Mouse (Mus musculus) neural tube, embryonic 12.5 days (tissue): Measurements from ENCODE around the gene Adssl1. TPM values are rescaled to one million over a fixed set of nuclear protein-coding genes. Genes with fewer than 3 reads are reported as not detected.
A peak's percentile ranks its signal among the peaks of the same experiment; 100 is the strongest.

Experiments
- ATAC-seq: fragments of 200-750 bp; cut with Nextera tagmentation; 2 replicates; pipeline ENCODE4 v1.8.0; 2017; ENCODE audit warnings: low read depth, mild to moderate bottlenecking, moderate TSS enrichment, moderate library complexity; ENCODE audit not compliant: low FRiP score
- H3K27ac ChIP-seq: fragments of 300-500 bp; sonication (generic); 2 replicates; pipeline ENCODE4 v1.5.1; 2016
- H3K27me3 ChIP-seq: fragments of 300-500 bp; sonication (generic); replicated peaks from 2 replicates; pipeline ENCODE4 v1.6.1; 2016; ENCODE audit warnings: mild to moderate bottlenecking
- H3K36me3 ChIP-seq: fragments of 300-500 bp; sonication (generic); 2 replicates; pipeline ENCODE4 v1.6.1; 2016; ENCODE audit warnings: mild to moderate bottlenecking
- H3K4me1 ChIP-seq: fragments of 300-500 bp; sonication (generic); 2 replicates; pipeline ENCODE4 v1.6.1; 2016
- H3K4me2 ChIP-seq: fragments of 300-500 bp; sonication (generic); replicated peaks from 2 replicates; pipeline ENCODE4 v1.6.1; 2016; ENCODE audit warnings: mild to moderate bottlenecking
- H3K4me3 ChIP-seq: fragments of 300-500 bp; sonication (generic); 2 replicates; pipeline ENCODE4 v1.5.1; 2016
- H3K9ac ChIP-seq: fragments of 300-500 bp; sonication (generic); 2 replicates; pipeline ENCODE4 v1.6.1; 2016; ENCODE audit warnings: mild to moderate bottlenecking
- H3K9me3 ChIP-seq: fragments of 300-500 bp; sonication (generic); 2 replicates; pipeline ENCODE4 v1.6.1; 2016; ENCODE audit warnings: mild to moderate bottlenecking
- WGBS: fragments of 180-500 bp; shearing (Covaris S2); methylation state at CpG from one replicate; pipeline ENCODE4 v1.1.7; 2016; 5-methylcytosine and 5-hydroxymethylcytosine counted together
- polyA plus RNA-seq: library from polyadenylated mRNA; unstranded; fragments of >200 nt; fragmentation: Nextera tagmentation; extraction: Ambion mirVana; gene quantifications from 2 replicates; pipeline ENCODE4 v1.2.1, GENCODE M21; 2016

The Adssl1 gene
- polyA plus RNA-seq, 1 experiment from 2014 or later = 3.7 TPM

DNA sequence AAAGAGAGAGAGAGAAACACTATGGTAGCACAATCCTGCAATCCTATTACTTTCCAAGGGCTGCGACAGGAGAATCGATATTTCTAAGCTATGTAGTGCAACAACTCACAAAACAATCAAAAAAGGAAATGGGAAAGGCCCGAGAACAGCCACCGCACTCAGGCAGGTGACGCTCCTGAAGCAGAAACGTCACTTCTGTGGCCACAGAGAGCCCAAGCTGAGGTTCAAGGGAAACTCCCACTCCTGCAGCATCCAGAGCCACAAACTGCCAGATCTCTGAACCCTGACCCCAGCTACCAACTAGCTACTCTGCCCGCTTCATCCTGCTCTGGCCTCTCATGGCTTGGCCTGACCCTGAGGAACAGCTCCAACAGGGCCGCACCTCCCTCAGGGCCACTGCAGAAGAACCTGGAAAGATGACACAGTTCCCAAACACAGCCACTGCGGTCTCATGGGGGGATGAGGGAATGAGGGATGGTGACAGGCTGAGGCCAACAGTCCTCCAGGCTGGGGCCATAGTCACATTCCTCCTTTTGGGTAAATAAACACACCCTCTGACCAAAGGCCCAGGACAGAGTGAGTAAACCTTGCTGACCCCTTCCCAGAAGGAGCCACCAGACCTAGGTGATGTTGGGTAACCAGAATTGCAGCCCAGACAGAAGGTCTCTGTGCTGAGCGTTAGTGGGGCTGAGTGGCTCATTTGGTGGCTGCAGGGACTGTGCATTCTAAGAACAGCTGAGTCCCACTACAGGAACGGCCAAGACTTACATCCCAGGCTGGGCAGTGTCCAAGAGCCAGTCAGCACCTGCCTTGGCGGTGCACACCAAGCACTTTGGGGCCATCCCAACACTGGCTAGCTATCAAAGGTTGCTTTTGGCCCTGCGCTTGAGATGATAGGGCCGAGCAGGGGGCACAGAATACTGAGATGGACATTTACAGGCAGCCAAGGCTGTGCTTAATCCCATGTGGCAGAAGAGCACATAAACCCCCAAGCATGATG, 32.4 kb upstream of the Adssl1 start:
- Histone ChIP-seq H3K9me3 (no peaks in the 10 kb centered on the region), H3K27ac (no peak overlapping the region), H3K27me3 (peaks cover 37% of the 10 kb centered on the region), H3K4me2 (peak overlapping the region; percentile 95), H3K4me1 (peaks cover 17% of the 10 kb centered on the region), H3K4me3 (no peak overlapping the region), H3K9ac (no peak overlapping the region), H3K36me3 (no peaks in the 10 kb centered on the region)
- no peak for ATAC-seq
- WGBS = 77% methylated on average over 14 of the region's 14 CpGs

DNA sequence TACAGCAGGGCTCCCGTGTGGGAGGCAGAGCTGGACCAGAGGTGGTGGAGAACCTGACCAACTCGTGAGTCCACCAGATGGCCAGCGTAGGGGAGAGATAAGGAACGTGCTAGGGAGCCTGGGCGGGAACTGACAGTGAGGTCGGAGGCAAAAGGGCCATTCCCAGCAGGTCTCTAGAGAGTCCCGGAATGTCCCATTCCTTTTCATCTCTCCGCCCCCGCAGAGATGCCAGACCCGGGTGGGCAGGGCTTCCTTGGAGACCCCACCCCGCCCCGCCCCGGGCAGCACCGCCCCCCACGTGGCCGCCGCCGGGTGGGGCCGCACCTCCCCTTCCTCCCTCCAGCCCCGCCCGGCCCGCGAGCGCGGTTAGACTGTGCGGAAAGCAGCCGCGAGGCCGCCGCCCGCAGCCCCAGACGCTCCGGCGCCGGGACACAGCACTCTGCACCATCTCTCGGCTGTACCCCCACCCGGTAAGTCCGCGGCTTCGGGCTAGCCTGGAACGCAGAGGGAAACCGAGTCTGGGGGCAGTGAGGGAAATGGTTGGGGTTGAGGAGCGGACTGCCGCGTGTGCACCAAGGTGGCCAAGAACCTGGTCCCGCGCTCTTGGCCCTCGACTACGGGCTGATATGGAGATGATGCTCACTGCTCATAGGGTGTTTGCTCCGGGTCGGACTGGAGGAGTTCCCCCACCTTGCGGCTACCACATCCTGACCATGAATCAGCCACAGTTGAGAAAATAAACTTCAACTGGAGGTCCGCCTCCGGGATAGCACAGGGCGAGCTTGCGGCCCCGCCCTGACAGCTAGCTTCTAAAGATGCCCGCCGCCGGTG, 31.2 kb upstream of the Adssl1 start, which contains the start of gene Inf2:
Gene Inf2, plus strand, starts transcription at position 359 of the 831 bp plus-strand sequence.
- H3K27ac ChIP-seq = no peak within 1 kb of the TSS
- peak; percentile 77 for ATAC-seq
- peaks cover 37% of the 10 kb centered on the region for H3K27me3 ChIP-seq
- H3K4me2 ChIP-seq = peak within 1 kb of the TSS; percentile 95
- H3K4me1 ChIP-seq = peaks cover 17% of the 10 kb centered on the region
- no peaks in the 10 kb centered on the region for H3K36me3 ChIP-seq
- H3K9ac ChIP-seq = peak within 1 kb of the TSS; percentile 61
- peak within 1 kb of the TSS; percentile 50 for H3K4me3 ChIP-seq
- WGBS = under 1% methylated on average over 59 of the region's 60 CpGs
- no peaks in the 10 kb centered on the region for H3K9me3 ChIP-seq

DNA sequence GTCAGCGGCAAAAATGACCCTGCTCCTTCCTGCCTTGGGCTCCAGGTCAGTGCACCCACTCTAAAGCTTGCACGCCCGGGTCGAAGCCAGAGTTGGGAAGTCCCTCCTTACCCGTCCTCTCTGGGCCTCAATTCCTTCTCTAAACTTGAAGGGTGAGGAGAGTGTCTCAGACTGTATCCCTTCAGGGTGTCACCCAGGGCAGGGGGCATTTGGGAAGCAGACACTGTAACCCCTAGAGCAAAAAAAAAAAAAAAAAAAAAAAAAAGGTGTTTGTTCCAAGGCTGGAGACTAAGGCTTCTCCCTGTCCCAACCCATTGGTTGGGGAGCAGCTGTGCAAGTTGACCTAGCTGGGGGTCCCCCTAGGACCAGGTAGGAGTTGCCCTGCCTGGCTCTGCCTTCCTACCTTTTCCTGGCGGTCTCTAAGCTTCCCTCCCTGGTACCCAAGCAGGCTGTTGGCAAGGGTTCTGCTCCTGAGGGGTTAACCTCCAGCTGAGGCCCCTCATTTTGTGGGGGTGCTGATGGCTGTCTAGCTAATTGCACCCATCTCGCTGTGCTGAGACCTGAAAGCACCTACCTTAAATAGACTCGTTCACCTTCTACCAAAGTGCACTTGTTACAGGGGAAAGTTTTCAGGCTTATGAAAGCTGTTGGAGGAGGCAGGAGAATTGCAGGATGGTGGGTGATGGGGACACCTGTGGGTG, 30.2 kb upstream of the Adssl1 start:
- WGBS = 61% methylated on average over 8 of the region's 8 CpGs
- peak overlapping the region; percentile 95 for H3K4me2 ChIP-seq
- H3K27ac ChIP-seq = no peak overlapping the region
- H3K9me3 ChIP-seq = no peaks in the 10 kb centered on the region
- 0 out of 2 replicates have a peak overlapping the region, but pooled peaks have one; percentile 50 for H3K4me3 ChIP-seq
- no peaks in the 10 kb centered on the region for H3K36me3 ChIP-seq
- no peak for ATAC-seq
- peaks cover 18% of the 10 kb centered on the region for H3K4me1 ChIP-seq
- H3K27me3 ChIP-seq = peaks cover 37% of the 10 kb centered on the region
- H3K9ac ChIP-seq = no peak overlapping the region

DNA sequence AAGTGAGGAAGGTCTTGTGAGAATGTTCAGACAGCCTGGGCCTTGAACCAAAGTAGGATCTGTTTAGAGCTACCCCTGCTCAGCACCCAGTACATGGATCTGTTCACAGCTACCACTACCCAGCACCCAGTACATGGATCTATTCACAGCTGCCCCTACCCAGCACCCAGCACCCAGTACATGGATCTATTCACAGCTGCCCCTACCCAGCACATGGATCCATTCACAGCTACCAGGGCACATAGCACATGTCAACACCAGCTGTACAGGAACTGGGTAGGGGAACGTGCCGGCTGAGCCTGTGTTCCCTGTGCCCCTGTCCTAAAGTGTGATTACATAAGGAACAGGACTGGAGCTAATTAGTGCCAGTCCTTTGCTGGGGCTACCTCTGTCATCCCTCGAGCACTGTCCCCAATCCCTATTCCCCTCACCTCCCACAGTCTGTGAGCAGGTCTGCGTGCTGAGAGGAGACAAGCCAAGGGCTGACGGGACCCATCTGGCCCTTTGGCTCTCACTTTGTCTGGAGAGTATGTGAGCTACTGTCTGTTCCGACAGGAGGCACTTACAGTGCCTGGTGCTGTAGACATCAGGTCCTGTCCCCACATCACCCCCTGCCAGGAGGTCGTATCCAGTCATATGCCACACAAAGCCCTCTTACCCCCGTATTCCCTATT, 29.1 kb upstream of the Adssl1 start:
- peaks cover 37% of the 10 kb centered on the region for H3K27me3 ChIP-seq
- no peak overlapping the region for H3K9ac ChIP-seq
- peaks cover 24% of the 10 kb centered on the region for H3K4me1 ChIP-seq
- H3K36me3 ChIP-seq = no peaks in the 10 kb centered on the region
- H3K27ac ChIP-seq = no peak overlapping the region
- no peaks in the 10 kb centered on the region for H3K9me3 ChIP-seq
- ATAC-seq = no peak
- no peak overlapping the region for H3K4me3 ChIP-seq
- no peak overlapping the region for H3K4me2 ChIP-seq
- 71% methylated on average over 8 of the region's 8 CpGs for WGBS

DNA sequence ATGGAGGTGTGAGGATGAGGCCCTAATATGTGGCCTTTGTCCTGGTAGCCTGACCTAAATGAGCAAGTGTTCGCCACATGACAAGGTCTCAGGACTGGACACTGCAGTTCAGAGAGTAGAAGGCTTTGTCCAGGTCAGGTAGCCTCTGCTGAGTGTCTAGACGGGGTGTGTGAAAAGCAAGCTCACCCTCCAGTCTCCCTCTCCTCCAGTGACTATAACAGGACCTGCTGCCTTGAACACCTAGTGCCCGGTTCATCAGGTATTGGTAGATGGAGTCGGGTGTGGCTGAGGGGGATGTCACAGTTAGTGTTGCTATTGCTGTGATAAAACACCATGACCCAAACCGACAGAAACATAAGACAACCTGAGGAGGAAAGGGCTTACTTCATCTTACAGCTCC, 28.6 kb upstream of the Adssl1 start:
- Histone ChIP-seq H3K4me3 (no peak overlapping the region), H3K9me3 (no peaks in the 10 kb centered on the region), H3K27ac (no peak overlapping the region), H3K4me1 (peaks cover 24% of the 10 kb centered on the region), H3K9ac (no peak overlapping the region), H3K27me3 (peaks cover 37% of the 10 kb centered on the region), H3K4me2 (no peak overlapping the region), H3K36me3 (no peaks in the 10 kb centered on the region)
- ATAC-seq = no peak
- WGBS = 93% methylated on average over 5 of the region's 5 CpGs

DNA sequence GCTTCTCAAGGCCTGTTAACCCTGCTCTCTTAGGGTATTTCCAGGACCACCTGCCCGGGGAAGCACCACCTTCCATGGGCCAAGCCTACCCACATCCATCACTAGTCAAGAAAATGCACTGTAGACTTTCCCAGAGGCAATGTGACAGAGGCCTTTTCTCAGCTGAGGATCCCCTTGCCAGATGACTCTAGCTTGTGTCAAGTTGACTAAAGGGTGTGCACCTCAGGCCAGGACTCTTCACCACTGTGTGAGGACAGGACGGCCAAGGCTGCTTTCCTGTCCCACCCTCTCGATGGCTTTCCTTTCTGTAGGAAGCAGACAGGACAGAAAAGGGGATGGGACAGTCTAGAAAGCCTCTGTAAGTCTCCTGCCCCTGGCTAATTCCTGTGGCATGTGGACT, 28.1 kb upstream of the Adssl1 start:
- Histone ChIP-seq H3K27ac (no peak overlapping the region), H3K9me3 (no peaks in the 10 kb centered on the region), H3K36me3 (no peaks in the 10 kb centered on the region), H3K4me1 (peaks cover 24% of the 10 kb centered on the region), H3K4me3 (no peak overlapping the region), H3K4me2 (no peak overlapping the region), H3K9ac (no peak overlapping the region), H3K27me3 (peaks cover 37% of the 10 kb centered on the region)
- WGBS = 77% methylated on average over 3 of the region's 3 CpGs
- no peak for ATAC-seq

DNA sequence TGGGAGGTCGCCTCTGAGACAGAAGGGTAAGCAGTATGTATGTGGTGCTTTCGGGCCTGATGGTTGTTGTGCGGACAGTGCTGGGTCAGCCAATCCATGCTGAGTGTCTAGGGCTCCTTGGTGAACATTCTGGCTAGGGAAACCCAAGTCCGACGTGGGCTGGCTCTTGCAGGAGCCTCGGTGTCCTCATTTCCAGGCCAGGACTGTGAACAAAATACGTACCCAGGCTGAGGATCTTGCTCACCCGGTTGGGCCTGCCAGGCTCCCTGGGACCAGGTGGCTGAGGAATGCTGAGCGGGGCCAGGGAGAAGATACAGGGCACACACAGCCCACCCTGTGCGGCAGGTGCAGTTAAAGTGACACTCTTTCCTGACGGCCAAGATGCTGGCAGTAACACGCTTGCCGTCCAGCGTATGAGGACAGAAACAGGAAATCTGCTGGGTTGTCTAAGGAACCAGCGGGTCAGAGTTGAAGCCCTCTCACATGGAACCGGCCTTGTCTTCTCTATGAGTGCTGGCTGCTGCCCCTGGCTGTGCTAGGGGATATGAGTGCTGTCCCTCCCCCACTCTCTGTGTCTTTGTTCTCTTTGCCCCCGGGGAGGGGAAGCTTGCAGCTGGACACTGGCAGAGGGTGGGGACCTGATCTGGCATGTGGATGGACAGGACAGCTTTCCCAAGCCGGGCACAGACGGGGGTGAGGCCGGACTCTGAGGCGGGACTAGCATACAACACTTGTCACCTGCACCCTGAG, 26.7 kb upstream of the Adssl1 start:
- ATAC-seq = no peak
- H3K36me3 ChIP-seq = no peaks in the 10 kb centered on the region
- H3K4me3 ChIP-seq = no peak overlapping the region
- no peak overlapping the region for H3K9ac ChIP-seq
- peaks cover 20% of the 10 kb centered on the region for H3K4me1 ChIP-seq
- H3K27me3 ChIP-seq = peaks cover 27% of the 10 kb centered on the region
- H3K4me2 ChIP-seq = no peak overlapping the region
- WGBS = 74% methylated on average over 21 of the region's 21 CpGs
- H3K9me3 ChIP-seq = no peaks in the 10 kb centered on the region
- H3K27ac ChIP-seq = no peak overlapping the region

DNA sequence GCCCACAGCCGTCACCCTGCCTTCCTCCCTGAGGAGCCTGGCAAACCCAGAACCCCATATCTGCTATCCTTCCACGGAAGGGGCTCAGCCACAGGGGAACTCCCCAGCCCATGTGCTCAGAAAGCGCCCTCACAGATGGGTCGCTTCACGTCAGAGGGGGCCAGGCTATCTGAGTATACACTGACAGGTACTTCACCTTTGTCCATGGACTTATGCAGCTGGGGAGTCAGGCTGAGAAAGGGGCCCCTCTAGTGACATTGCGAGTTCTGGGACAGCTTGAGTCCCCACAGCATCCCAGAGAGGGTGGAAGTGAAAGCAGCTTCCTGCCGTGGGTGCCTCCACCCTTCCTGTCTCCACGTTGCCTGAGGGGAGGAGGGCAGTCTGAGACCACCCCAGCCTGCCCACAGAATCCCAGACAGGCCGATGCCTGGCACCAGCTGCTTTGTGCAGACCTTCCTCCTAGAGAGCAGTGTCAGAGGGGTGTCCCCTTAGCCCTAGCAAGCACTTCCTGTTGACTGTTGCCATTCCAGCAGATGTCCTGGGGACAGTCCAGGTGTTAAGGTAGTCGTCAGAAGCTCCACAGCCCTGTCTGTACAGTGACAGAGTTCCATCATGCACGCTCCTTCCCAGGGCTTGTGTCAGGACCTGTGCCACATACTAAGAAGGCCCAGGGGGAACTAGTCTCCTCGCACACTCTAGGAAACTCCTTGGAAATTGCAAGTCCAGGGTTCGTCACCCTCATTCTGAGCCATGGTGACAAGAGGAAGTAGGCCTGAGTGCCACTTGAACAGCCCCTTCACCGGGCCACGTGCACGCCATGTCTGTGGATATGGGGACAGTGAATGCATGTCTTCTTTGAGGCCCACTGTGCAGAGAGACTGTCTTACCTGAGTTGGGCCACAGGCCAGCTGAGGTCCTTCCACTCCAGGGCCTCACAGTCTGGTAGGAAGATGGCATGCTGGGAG, 25.6 kb upstream of the Adssl1 start:
- H3K36me3 ChIP-seq = no peaks in the 10 kb centered on the region
- peaks cover 18% of the 10 kb centered on the region for H3K27me3 ChIP-seq
- no peak overlapping the region for H3K4me2 ChIP-seq
- peaks cover 9% of the 10 kb centered on the region for H3K4me1 ChIP-seq
- WGBS = 75% methylated on average over 16 of the region's 16 CpGs
- H3K4me3 ChIP-seq = no peak overlapping the region
- no peak overlapping the region for H3K27ac ChIP-seq
- ATAC-seq = 0 out of 2 replicates have a peak, but pooled peaks have one; percentile 10
- no peaks in the 10 kb centered on the region for H3K9me3 ChIP-seq
- H3K9ac ChIP-seq = no peak overlapping the region

DNA sequence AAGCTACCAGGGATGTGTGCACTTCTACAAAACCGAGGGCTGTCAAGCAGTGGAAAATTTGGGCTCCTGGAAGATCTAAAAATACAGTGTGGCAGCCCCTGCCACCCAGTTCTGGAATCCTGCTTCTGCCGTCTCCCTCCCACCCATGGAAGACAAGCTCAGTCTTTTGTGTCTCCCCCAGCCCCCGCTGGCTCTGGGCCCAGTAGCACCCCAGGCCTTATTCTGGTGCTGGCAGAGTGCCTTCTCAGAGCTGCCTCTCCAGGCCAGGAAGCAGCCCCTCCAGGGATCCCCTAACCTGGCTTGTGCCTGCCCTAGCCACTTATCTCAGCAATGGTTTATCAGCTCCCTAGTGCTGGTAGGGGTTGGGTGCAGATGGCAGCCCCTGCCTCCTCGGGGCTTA, 24.9 kb upstream of the Adssl1 start:
- Histone ChIP-seq H3K4me1 (peaks cover 8% of the 10 kb centered on the region), H3K36me3 (no peaks in the 10 kb centered on the region), H3K27me3 (peaks cover 12% of the 10 kb centered on the region), H3K9me3 (no peaks in the 10 kb centered on the region), H3K27ac (no peak overlapping the region), H3K4me2 (0 out of 2 replicates have a peak overlapping the region, but pooled peaks have one; percentile 16), H3K9ac (no peak overlapping the region), H3K4me3 (no peak overlapping the region)
- ATAC-seq = no peak
- 52% methylated on average over 4 of the region's 4 CpGs for WGBS

DNA sequence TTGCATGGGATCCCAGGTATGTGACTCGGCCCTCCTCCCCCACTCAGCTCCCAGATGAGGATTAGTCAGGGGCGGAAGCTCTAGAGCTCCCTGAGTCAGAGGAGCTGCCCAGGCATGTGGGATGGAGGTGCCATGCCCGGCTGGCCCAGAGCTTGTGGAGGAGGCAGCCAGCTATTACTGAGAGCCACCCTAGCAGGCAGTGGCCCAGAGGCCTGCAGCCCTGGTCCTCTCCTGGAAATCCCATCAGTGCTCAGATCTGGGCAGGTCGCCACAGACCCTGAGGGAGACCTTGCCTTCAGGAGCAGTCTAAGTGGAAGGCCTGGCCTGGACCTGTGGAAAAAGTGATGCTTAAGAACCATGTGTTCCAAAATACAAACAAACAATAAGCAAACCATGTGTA, 24.2 kb upstream of the Adssl1 start:
- Histone ChIP-seq H3K27me3 (peaks cover 5% of the 10 kb centered on the region; the same call in 1 of the 2 replicates), H3K9me3 (no peaks in the 10 kb centered on the region), H3K36me3 (no peaks in the 10 kb centered on the region), H3K4me2 (no peak overlapping the region), H3K4me3 (no peak overlapping the region), H3K4me1 (peaks cover 8% of the 10 kb centered on the region), H3K27ac (no peak overlapping the region), H3K9ac (no peak overlapping the region)
- 84% methylated on average over 4 of the region's 4 CpGs for WGBS
- ATAC-seq = no peak
